Mouse (Mus musculus): ENCODE data around the gene Gba. TPM values are rescaled to one million over a fixed set of nuclear protein-coding genes. Genes with fewer than 3 reads are reported as not detected.

Gene Gba
- polyA plus RNA-seq, 1 experiment from 2014 or later = 62.5 TPM

DNA sequence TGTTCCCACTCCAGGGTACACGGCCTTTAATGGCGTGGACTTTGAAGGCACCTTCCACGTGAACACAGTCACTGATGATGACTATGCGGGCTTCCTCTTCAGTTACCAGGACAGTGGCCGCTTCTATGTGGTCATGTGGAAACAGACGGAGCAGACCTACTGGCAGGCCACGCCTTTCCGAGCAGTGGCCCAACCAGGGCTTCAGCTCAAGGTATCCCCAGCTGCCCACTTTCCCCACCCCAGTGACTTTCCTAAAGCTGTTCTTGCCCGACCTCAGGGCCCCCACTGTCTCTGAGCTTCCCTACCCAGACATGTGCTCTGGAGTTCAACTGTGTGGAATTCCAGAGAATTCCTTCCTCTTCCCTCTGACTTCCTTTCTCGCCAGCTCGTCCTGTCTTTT, 22.1 kb downstream of the Gba start:
- H3K36me3 ChIP-seq = peaks cover 46% of the 10 kb centered on the region
- H3K4me3 ChIP-seq = no peak overlapping the region
- WGBS = 82% methylated on average over 11 of the region's 11 CpGs
- ATAC-seq (ENCODE audit: insufficient number of reproducible peaks, low FRiP score, low TSS enrichment, low read depth) = no peak
- H3K9me3 ChIP-seq = no peaks in the 10 kb centered on the region
- no peak overlapping the region for H3K9ac ChIP-seq
- H3K27me3 ChIP-seq = no peaks in the 10 kb centered on the region
- H3K4me2 ChIP-seq = no peak overlapping the region
- no peak overlapping the region for H3K27ac ChIP-seq
- H3K4me1 ChIP-seq = peaks cover 33% of the 10 kb centered on the region

DNA sequence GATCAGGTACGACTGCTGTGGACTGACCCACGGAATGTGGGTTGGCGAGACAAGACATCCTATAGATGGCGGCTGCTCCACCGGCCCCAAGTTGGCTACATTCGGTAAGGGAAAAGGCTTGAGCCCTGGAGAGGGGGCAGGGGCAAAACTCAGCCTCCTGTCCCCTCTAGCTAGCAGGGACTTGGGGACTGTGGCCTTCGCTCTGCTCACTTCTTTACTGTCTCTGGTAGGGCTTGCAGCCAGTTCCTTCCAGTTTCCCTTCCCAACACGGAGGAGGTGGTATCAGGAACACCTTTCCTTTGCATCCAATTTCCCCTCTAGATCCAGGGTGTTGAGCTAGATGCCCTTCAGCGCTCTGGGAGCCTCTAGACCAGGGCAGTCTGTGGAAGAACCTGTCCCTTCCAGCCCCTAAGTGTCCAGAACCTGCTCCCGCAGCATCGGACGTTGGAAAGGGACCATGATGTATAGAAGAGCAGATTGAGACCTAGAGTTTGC, 22.6 kb downstream of the Gba start:
- no peak overlapping the region for H3K9ac ChIP-seq
- WGBS = 65% methylated on average over 12 of the region's 12 CpGs
- no peak overlapping the region for H3K27ac ChIP-seq
- H3K4me2 ChIP-seq = no peak overlapping the region
- H3K4me3 ChIP-seq = no peak overlapping the region
- H3K4me1 ChIP-seq = peaks cover 33% of the 10 kb centered on the region
- no peaks in the 10 kb centered on the region for H3K27me3 ChIP-seq
- ATAC-seq (ENCODE audit: insufficient number of reproducible peaks, low FRiP score, low TSS enrichment, low read depth) = no peak
- H3K9me3 ChIP-seq = no peaks in the 10 kb centered on the region
- H3K36me3 ChIP-seq = peaks cover 40% of the 10 kb centered on the region

DNA sequence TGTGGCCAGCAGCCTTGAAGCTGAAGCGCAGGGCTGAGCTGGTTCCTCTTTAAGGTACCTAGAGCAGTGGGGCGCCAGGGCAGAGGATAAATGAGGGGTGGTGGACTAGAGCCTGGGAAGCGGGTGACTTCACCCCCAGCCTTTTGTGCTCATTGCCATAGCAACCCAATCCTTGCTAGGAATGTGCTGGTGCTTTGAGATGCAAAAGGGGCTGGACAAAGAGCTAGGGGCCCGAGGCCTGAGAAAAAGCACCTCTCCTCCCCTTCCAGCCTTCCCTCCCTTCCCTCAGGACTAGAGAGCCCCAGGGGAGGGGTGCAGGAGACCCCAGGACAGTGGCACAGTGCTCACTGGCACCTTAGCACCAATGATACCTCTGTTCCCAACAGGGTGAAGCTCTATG, 23.2 kb downstream of the Gba start:
- H3K9me3 ChIP-seq = no peaks in the 10 kb centered on the region
- 47% methylated on average over 4 of the region's 4 CpGs for WGBS
- H3K4me1 ChIP-seq = peaks cover 33% of the 10 kb centered on the region
- H3K9ac ChIP-seq = no peak overlapping the region
- H3K4me2 ChIP-seq = peak overlapping the region; percentile 64; the same call in 1 of the 2 replicates
- peaks cover 38% of the 10 kb centered on the region for H3K36me3 ChIP-seq
- no peak overlapping the region for H3K27ac ChIP-seq
- no peak for ATAC-seq (ENCODE audit: insufficient number of reproducible peaks, low FRiP score, low TSS enrichment, low read depth)
- no peak overlapping the region for H3K4me3 ChIP-seq
- H3K27me3 ChIP-seq = no peaks in the 10 kb centered on the region

DNA sequence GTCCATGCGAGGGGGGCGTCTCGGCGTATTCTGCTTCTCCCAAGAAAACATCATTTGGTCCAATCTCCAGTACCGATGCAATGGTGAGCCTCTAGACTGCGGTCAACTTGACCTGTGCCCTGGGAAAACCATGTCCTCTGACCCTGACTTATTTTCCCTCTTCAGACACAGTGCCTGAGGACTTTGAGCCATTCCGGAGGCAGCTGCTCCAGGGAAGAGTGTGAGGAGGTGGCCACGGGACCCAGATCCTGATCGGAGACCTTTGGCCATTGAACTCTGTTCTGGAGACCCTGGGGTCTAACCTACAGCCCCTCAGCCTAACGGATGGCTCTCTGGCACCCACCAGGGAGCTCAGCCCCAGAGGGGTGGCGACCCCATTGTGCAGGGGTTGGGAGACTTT, 23.6 kb downstream of the Gba start:
- Histone ChIP-seq H3K27me3 (no peaks in the 10 kb centered on the region), H3K4me3 (peak overlapping the region; percentile 43; the same call in 1 of the 2 replicates), H3K9ac (peak overlapping the region; percentile 14; the same call in 1 of the 2 replicates), H3K36me3 (peaks cover 34% of the 10 kb centered on the region), H3K27ac (peak overlapping the region; percentile 78), H3K4me2 (peak overlapping the region; percentile 64), H3K9me3 (no peaks in the 10 kb centered on the region), H3K4me1 (peaks cover 33% of the 10 kb centered on the region)
- 33% methylated on average over 11 of the region's 11 CpGs for WGBS
- no peak for ATAC-seq (ENCODE audit: insufficient number of reproducible peaks, low FRiP score, low TSS enrichment, low read depth)

DNA sequence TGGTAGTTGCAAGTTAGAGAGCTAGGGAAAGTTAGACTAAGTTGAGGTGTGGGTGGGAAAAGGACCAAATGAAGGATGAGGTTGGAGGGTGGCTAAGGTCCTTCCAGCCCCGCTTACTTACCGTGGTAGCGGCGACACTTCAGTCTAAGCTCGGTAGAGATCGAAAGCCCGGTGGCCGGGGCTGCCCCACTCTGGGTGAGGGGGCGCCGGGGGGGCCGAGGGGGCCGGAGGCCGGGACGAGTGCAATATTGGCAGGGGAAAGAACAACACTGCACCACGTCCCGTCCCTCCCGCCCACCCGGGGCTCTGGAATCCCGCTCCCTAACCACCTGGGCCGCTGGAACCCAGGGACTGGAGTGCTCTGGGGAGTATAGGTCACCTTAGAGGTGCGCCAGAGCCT, 24.2 kb downstream of the Gba start, which contains the start of gene Mtx1:
Gene Mtx1 (minus strand): TSS at position 189 of the 400 bp plus-strand sequence.
- Histone ChIP-seq H3K4me3 (peak within 1 kb of the TSS; percentile 43), H3K36me3 (peaks cover 29% of the 10 kb centered on the region), H3K27me3 (no peaks in the 10 kb centered on the region), H3K9ac (peak within 1 kb of the TSS; percentile 23; the same call in 1 of the 2 replicates), H3K27ac (peak within 1 kb of the TSS; percentile 78), H3K4me1 (peaks cover 33% of the 10 kb centered on the region), H3K4me2 (peak within 1 kb of the TSS; percentile 64), H3K9me3 (no peaks in the 10 kb centered on the region)
- no peak for ATAC-seq (ENCODE audit: insufficient number of reproducible peaks, low FRiP score, low TSS enrichment, low read depth)
- WGBS = 6% methylated on average over 21 of the region's 21 CpGs

DNA sequence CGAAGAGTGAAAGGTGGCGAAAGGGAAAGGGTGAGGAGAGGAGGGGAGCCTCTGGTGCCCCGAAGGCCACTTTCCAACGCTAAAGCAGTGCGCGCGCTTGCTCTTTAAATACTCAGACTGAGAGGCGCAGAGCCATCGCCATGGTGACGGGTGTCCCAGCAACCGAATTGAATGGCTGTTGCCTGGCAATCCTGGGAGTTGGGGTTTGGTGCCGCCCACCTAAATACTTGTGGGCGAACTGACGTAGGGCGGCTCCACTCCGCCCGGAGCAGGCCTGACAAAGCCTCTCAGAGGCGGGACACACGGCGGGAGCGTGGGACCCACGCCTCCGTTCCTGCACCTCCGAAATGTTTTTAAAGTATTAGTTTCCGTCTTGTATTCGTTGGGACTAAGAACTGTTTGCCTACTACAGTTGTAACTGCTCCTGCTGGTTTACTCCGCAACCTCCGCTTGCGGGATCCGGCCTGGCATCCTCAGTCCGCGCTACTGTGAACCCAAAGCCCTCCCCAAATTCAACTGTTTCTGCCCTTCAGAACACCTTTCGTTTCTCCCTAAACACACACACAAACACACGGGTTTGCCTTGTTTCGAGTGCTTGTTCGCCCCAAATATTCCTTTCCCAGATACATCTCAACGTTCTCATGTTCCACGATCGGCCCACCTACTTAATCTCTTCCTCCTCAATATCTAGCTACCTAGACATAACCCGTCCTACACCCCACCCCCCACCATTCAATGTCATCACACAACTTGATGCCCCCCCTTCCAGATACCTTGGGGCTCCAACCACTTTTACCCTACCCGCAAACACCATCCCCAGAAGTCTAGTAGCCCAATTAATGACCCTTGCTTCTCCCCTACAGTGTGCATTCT, 24.8 kb downstream of the Gba start:
- peaks cover 26% of the 10 kb centered on the region for H3K36me3 ChIP-seq
- H3K27me3 ChIP-seq = no peaks in the 10 kb centered on the region
- peak overlapping the region; percentile 23; the same call in 1 of the 2 replicates for H3K9ac ChIP-seq
- H3K9me3 ChIP-seq = no peaks in the 10 kb centered on the region
- H3K4me2 ChIP-seq = peak overlapping the region; percentile 64
- peak overlapping the region; percentile 78 for H3K27ac ChIP-seq
- ATAC-seq (ENCODE audit: insufficient number of reproducible peaks, low FRiP score, low TSS enrichment, low read depth) = peak; percentile 90
- 5% methylated on average over 41 of the region's 41 CpGs for WGBS
- peak overlapping the region; percentile 43 for H3K4me3 ChIP-seq
- H3K4me1 ChIP-seq = peaks cover 33% of the 10 kb centered on the region

DNA sequence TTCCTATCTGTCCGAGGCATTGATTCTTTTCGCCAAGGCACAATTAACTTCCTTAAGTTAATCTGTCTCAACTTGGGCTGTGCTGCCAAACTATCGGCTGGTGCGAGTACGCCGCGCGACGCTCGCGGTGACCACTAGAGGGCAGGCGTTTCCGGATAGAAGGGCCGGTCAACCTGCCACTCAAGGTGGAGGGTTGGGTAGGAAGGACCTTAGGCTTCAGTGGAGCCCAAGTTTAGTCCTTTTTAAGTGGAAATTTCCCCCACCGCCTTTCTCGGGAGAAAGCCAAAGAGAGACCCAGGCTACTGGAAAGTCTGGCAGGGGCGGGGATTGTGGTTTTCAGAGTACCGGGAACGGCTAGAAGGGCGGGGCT, 25.4 kb downstream of the Gba start:
- peaks cover 21% of the 10 kb centered on the region for H3K36me3 ChIP-seq
- H3K9me3 ChIP-seq = no peaks in the 10 kb centered on the region
- no peaks in the 10 kb centered on the region for H3K27me3 ChIP-seq
- WGBS = under 1% methylated on average over 19 of the region's 20 CpGs
- peak overlapping the region; percentile 64 for H3K4me2 ChIP-seq
- peaks cover 33% of the 10 kb centered on the region for H3K4me1 ChIP-seq
- no peak for ATAC-seq (ENCODE audit: insufficient number of reproducible peaks, low FRiP score, low TSS enrichment, low read depth)
- peak overlapping the region; percentile 78 for H3K27ac ChIP-seq
- H3K9ac ChIP-seq = no peak overlapping the region
- H3K4me3 ChIP-seq = peak overlapping the region; percentile 43

DNA sequence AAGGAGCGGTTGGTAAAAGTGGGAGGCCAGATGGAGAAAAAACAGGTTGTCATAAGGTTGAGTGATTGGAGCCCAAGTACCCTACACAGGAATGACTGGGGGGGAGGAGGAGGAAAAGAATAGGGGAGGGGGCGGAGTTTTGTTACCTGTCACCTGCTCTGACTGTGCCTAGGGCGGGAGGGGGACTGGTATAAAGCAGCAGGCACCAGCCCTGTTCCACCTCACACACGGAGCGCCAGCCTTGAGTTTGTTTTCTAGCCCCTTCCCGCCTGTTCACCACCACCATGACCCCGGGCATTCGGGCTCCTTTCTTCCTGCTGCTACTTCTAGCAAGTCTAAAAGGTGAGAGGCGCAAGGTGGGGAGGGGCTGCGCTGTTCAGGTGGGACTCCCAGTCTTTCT, 26.1 kb downstream of the Gba start, which contains the start of gene Muc1:
Gene Muc1 (plus strand): TSS at position 222 of the 400 bp plus-strand sequence.
- Histone ChIP-seq H3K4me1 (peaks cover 33% of the 10 kb centered on the region), H3K9me3 (no peaks in the 10 kb centered on the region), H3K9ac (no peak within 1 kb of the TSS), H3K27ac (peak within 1 kb of the TSS; percentile 78), H3K36me3 (peaks cover 18% of the 10 kb centered on the region), H3K4me3 (peak within 1 kb of the TSS; percentile 43), H3K27me3 (no peaks in the 10 kb centered on the region), H3K4me2 (peak within 1 kb of the TSS; percentile 64)
- 35% methylated on average over 10 of the region's 10 CpGs for WGBS
- no peak for ATAC-seq (ENCODE audit: insufficient number of reproducible peaks, low FRiP score, low TSS enrichment, low read depth)

DNA sequence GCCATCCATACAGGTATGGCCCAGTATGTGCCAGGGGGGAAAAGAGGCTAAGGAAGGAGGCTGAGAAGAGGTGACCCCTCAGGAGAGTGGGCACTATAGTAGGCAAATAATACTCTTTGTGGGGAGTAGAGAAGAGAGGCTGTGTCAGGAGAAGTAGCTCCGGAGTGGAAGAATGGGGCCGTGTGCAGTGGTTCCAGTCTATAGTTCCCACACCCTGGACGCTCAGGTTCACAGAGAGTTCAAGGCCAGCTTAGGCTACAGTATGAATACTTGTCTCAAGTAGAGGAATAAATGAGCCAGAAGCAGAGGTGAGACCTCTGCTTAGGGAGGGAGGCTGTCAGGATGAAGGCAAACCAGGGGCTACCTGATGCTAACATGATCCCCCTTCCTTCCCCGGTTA, 26.5 kb downstream of the Gba start:
- WGBS = 59% methylated on average over 4 of the region's 4 CpGs
- Histone ChIP-seq H3K4me1 (peaks cover 33% of the 10 kb centered on the region), H3K4me2 (no peak overlapping the region), H3K27ac (no peak overlapping the region), H3K36me3 (peaks cover 19% of the 10 kb centered on the region), H3K4me3 (no peak overlapping the region), H3K27me3 (no peaks in the 10 kb centered on the region), H3K9ac (no peak overlapping the region), H3K9me3 (no peaks in the 10 kb centered on the region)
- ATAC-seq (ENCODE audit: insufficient number of reproducible peaks, low FRiP score, low TSS enrichment, low read depth) = no peak

DNA sequence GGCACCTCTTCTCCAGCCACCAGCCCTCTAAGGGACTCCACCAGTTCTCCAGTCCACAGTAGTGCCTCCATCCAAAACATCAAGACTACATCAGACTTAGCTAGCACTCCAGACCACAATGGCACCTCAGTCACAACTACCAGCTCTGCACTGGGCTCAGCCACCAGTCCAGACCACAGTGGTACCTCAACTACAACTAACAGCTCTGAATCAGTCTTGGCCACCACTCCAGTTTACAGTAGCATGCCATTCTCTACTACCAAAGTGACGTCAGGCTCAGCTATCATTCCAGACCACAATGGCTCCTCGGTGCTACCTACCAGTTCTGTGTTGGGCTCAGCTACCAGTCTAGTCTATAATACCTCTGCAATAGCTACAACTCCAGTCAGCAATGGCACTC, 27.8 kb downstream of the Gba start:
- Histone ChIP-seq H3K27ac (no peak overlapping the region), H3K4me2 (no peak overlapping the region), H3K4me1 (peaks cover 35% of the 10 kb centered on the region), H3K27me3 (no peaks in the 10 kb centered on the region), H3K36me3 (peaks cover 16% of the 10 kb centered on the region), H3K4me3 (no peak overlapping the region), H3K9ac (no peak overlapping the region), H3K9me3 (no peaks in the 10 kb centered on the region)
- 88% methylated on average over 2 of the region's 2 CpGs for WGBS
- ATAC-seq (ENCODE audit: insufficient number of reproducible peaks, low FRiP score, low TSS enrichment, low read depth) = no peak

DNA sequence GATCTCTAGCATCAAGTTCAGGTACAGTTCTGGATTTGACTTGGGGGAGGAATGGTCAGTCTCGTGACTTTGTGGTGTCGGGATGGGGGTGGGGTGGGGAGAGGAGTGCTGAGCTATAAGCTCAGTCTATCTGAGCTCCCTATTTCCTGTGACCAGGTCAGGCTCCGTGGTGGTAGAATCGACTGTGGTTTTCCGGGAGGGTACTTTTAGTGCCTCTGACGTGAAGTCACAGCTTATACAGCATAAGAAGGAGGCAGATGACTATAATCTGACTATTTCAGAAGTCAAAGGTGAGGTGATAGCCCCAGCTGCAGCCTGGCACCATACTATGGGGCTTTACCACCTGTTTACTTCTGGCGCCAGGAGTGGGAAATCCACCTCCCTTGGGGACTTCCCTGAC, 28.6 kb downstream of the Gba start:
- ATAC-seq (ENCODE audit: insufficient number of reproducible peaks, low FRiP score, low TSS enrichment, low read depth) = no peak
- peaks cover 17% of the 10 kb centered on the region for H3K36me3 ChIP-seq
- no peak overlapping the region for H3K4me3 ChIP-seq
- no peaks in the 10 kb centered on the region for H3K9me3 ChIP-seq
- 62% methylated on average over 7 of the region's 7 CpGs for WGBS
- no peak overlapping the region for H3K4me2 ChIP-seq
- H3K4me1 ChIP-seq = peaks cover 27% of the 10 kb centered on the region
- no peak overlapping the region for H3K9ac ChIP-seq
- H3K27ac ChIP-seq = no peak overlapping the region
- H3K27me3 ChIP-seq = no peaks in the 10 kb centered on the region

DNA sequence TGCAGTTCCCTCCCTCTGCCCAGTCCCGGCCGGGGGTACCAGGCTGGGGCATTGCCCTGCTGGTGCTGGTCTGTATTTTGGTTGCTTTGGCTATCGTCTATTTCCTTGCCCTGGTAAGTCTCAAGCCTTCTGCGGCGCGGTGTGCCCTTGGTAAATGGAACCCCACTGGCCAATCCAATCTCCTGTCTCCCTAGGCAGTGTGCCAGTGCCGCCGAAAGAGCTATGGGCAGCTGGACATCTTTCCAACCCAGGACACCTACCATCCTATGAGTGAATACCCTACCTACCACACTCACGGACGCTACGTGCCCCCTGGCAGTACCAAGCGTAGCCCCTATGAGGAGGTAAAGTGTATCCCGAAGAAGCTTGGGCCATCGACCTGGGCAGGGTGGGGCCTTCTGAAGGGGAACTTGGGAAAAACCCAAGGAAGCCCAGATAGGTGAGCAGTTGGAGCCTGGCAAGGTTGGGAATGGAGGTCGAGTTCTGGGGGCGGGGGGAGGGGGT, 29.1 kb downstream of the Gba start:
- H3K9ac ChIP-seq = no peak overlapping the region
- H3K27me3 ChIP-seq = no peaks in the 10 kb centered on the region
- 70% methylated on average over 16 of the region's 16 CpGs for WGBS
- ATAC-seq (ENCODE audit: insufficient number of reproducible peaks, low FRiP score, low TSS enrichment, low read depth) = no peak
- peaks cover 22% of the 10 kb centered on the region for H3K4me1 ChIP-seq
- H3K36me3 ChIP-seq = peaks cover 21% of the 10 kb centered on the region
- no peak overlapping the region for H3K4me3 ChIP-seq
- no peaks in the 10 kb centered on the region for H3K9me3 ChIP-seq
- no peak overlapping the region for H3K27ac ChIP-seq
- no peak overlapping the region for H3K4me2 ChIP-seq

All from limb, embryonic 15.5 days (tissue).